Mouse (Mus musculus): Measurements from ENCODE around the gene Dusp18.
A peak's percentile ranks its signal among the peaks of the same experiment; 100 is the strongest.

Gene Dusp18

GRCm38 (mm10) chr11:3930019-3930418 is 35.0 kb downstream of the Dusp18 start:
- no peak for DNase-seq (ENCODE audit: low spot score in 2 of 2)

- DNase-seq (ENCODE audit: low spot score in 2 of 2): no peak
Measured at GRCm38 (mm10) chr11:3930931-3931330, 35.9 kb downstream of the Dusp18 start.

DNA sequence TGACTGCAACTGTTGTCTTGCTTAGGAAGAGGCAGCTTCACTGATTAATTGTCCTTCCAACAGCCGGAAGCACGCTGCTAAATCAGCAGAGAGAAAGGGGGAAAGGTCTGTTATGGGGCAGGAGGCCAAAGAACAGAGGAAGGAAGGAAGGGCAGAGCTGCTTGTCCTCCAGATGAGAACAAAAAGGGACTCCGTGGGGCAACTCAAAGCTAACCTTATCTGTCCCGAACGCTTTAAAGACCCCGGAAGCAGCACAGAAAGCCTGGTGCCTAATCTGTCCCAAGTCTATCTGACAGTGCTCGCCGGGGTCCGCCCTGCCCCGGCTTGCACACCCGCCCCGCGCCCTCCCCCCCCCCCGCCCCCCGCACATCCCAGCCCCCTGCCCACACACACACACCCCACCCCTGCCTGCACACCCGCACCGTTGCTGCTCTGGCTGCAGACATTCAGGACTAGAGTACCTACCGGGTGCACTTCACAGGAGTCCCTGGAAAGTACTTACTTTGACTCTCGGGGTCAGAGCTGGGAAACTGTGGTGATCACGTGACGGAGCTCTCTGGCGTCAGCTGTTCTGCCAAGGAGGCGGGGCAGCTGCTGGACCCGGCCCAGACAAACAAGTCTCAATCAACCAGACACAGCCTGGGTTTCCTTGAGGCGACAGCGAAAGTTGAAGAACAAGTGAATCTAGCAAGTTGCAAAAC is 36.6 kb downstream of the Dusp18 start, which contains the start of gene Tcn2:
Tcn2 (minus strand) TSS at position 649 of the 701 bp plus-strand sequence.
- DNase-seq (ENCODE audit: low spot score in 2 of 2): peak; percentile 78 to 92

DNA sequence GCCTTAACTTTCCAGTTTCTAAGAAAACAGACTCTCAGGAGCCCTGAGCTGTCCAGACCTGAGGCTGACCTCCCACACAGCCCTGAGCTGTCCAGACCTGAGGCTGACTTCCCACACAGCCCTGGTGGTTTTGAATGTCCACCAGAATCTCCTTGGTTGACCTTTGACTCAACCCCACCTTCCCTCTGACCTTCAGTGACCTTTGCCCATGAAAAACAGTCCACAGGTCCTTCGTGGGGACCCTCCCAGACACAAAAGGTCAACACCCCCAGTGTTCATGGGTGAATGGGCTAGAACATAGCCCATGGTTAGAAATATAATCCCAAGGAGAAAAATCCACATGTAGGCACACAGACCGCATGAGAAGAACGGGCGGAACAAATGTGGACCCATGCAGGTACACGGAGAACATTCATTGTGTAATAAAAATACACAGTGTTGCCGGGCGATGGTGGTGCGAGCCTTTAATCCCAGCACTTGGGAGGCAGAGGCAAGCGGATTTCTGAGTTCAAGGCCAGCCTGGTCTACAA is 38.8 kb downstream of the Dusp18 start:
- no peak for DNase-seq (ENCODE audit: low spot score in 2 of 2)

GRCm38 (mm10) chr11:3935135-3935534 is 40.1 kb downstream of the Dusp18 start:
- DNase-seq (ENCODE audit: low spot score in 2 of 2): no peak

- DNase-seq (ENCODE audit: low spot score in 2 of 2): no peak
Measured at GRCm38 (mm10) chr11:3936318-3936717, 41.3 kb downstream of the Dusp18 start.

- no peak for DNase-seq (ENCODE audit: low spot score in 2 of 2)
Measured at GRCm38 (mm10) chr11:3937321-3937874, 42.4 kb downstream of the Dusp18 start.

GRCm38 (mm10) chr11:3941371-3941770 is 46.3 kb downstream of the Dusp18 start:
- DNase-seq (ENCODE audit: low spot score in 2 of 2): no peak

DNA sequence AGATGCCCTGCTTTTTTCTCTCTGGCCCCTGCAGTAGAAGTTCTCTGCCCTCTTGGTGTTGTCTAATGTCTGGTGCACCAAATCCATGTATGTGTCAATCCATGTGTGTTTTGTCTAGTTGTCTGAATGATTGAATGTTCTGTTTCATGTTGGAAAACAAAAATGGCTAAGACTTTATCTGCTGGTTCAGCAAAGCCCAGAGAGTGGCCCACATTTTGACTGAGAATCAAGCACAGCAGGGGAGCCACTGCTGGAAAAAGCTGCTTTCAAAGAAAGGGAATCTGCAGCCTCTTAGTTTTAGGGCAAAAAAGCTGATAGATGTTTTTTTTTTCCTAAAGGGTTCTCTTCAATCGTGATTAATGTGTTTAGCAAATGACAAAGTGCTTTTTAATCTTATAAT is 51.3 kb downstream of the Dusp18 start:
- DNase-seq (ENCODE audit: low spot score in 2 of 2): no peak
